Mouse (Mus musculus) liver, postnatal 0 days (tissue): ENCODE results near the gene Nmi.

Source experiments
- CTCF ChIP-seq: sonication (generic); IDR thresholded peaks from 2 replicates; pipeline ENCODE4 v1.5.1; 2016; ENCODE audit warnings: antibody characterized with exemption, low read depth
- EP300 ChIP-seq: IDR thresholded peaks from 2 replicates; pipeline ENCODE4 v1.6.1; 2016; ENCODE audit warnings: antibody characterized with exemption, low read depth, mild to moderate bottlenecking

- TF ChIP-seq CTCF (peak; percentile 87), EP300 (no peak)
Observed at GRCm38 (mm10) chr2:51914944-51915680, 58.2 kb downstream of the Nmi start.
